Mouse (Mus musculus) frontal cortex, adult (tissue): ENCODE measurements around the gene Kxd1.
A peak's percentile ranks its signal among the peaks of the same experiment; 100 is the strongest.

Source experiments
- ATAC-seq: cut with Nextera tagmentation; 2 replicates; pipeline ENCODE4 v1.9.2; 2017; ENCODE audit warnings: mild to moderate bottlenecking, moderate library complexity, mixed read lengths; ENCODE audit not compliant: low TSS enrichment

The Kxd1 gene

DNA sequence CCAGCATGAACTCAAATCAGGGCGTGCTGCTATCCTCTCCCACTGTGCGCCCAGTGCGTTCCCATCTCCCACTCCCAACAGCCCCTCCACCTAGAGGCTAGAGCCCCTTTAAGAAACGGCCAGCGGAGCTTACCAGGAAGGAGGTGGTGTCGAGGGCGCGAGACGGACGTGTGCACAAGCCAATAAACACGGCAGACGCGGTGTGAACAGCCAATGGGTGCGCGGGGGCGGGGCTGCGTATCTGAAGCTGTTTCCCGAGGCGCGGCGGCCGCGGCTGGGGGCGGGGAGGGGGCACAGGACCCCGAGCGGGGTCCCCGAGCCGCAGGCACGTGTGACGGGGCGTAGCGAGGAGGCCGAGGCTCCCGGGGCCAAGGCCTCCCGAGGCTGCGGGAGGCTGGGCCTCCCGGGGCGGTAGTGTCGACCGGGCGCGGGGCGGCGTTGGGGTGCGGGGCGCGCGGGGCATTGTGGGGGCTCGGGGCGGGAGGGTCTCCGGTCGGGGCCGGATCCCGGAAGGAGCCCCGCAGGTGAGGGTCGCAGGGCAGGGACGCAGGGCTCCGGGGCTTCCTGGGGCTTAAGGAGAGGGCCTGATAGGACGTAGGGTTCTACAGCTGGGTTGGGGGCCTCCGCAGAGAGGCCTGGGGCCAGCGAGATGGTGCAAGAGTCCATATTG, at the start of gene Kxd1, which contains the start of gene Fkbp8:
Gene Kxd1, minus strand, starts transcription at position 445 of the 670 bp plus-strand sequence.
Gene Fkbp8, plus strand, starts transcription at position 213 of the 670 bp plus-strand sequence.
- peak; percentile 86 for ATAC-seq

DNA sequence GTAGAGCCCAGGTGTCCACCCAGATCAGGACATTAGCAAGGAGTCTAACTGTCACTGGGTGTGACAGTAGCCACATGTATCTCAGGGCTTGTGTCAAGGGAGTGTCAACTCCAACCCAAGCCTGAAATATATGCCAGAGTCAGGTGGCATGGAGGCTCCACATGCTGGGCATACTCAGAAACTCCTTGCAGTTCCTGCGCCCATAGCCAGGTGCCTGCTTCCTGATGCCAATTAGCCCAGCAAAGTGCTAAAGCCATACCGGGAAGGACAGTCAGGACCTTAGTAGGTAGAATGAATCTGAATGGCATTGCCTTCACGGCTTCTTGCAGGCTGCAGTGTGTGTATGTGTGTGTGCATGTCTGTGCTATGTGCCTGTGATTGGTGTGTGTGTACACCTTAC, 49.5 kb upstream of the Kxd1 start:
- no peak for ATAC-seq

DNA sequence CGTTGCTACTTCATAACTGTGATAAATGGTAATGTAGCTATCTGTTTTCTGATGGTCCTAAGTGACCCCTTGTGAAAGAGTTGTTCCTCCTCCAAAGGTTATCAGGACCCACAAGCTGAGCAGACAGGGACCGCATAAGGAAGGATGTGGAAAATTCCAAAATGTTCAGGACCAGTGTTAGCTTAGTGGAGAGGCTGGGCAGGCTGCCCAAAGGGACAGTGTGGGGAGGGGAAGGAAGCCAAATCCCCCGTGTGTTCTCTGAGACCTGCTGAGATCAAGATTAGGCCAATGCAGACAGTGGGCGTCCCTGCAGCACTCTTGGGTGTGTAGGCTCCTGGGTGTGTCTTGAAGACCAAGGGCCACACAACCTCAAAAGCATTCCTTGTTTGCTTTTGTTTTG, 47.2 kb upstream of the Kxd1 start:
- 0 out of 2 replicates have a peak, but pooled peaks have one; percentile 21 for ATAC-seq

DNA sequence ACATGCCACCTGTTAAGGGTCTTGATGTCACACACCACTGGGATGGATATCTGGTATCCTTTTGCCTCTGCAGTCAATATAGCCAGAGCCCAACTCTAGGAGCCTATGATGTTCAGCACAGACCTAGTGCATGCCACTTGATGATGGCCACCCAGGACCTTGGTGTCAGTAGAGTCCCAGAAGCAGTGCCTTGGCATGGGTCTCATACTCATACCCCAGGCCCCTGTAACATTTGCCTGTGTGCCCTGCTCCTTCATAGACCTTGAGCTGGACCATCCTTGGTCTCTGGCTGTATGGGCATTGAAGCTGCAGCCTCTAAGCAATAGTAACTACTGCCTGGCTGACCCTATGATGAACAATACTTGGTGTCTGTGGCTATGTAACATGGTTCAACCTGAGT, 46.5 kb upstream of the Kxd1 start:
- ATAC-seq: no peak

DNA sequence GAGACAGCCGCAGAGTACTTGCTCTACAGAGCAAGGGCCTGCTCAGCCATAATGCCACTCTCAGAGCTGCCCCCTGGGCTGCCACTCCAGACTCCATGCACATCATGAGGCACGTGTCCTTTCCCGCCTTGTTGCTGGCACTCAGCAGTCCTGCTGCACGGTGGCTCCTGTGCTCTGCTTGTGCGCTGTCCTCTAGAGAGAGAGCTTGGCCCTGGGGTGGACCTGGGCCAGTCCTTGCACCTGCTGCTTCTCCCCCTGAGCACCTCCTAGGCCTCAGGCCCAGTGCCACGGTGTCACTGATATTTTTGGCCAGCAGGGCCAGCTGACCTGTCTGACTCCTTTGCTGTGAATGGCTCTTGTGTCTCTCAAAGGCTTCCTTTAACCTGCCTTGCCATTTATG, 43.2 kb upstream of the Kxd1 start:
- no peak for ATAC-seq

DNA sequence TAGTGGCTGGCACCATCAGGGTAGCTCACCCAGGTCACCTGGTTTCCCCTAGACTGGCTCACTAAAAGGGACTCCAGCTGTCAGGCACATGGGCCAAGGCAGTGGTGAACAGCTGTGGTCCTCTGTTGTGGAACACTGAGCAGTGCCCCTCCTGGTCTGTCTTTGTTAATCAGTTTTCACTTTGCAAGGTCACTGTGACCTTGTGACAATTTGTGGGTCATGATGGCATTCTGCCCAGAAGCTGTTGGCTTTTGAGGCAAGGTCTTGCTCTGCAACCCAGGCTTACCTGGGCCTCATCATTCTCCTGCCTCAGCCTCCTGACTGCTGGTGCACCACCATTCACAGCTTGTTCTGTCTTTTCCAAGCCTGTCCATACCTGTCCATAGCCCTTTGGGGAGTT, 42.6 kb upstream of the Kxd1 start:
- no peak for ATAC-seq

- no peak for ATAC-seq
These were observed 37.8 kb upstream of the Kxd1 start for GRCm38 (mm10) chr8:70565561-70565960.

DNA sequence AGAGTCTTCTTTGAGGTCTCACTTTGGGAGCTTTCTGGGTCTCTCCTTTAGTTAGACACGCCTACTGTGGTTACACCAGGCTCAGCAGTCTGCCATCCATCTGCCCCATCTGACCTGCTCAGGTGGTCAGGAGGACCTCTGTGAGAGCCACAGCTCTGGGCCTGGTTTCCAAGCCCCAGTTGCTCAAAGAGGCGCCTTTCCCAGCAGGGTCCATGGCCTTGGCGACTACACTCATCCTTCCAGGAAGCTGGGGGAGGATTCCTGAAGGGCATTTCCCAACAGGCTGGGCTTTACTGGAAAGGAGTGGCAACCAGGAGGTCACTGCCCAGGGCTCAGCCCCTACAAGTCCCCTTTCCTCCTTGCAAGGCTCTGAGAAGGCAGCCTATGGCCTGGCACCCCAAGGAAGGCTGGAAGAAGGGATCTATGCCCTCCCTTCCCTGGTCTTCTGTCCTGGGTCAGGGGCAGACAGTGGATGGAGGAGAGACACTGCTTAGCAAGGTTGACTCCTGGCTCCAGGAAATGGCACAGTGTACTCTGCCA, 37.0 kb upstream of the Kxd1 start:
- ATAC-seq: no peak

- ATAC-seq: no peak
These were observed 36.1 kb upstream of the Kxd1 start for GRCm38 (mm10) chr8:70563763-70564387.

DNA sequence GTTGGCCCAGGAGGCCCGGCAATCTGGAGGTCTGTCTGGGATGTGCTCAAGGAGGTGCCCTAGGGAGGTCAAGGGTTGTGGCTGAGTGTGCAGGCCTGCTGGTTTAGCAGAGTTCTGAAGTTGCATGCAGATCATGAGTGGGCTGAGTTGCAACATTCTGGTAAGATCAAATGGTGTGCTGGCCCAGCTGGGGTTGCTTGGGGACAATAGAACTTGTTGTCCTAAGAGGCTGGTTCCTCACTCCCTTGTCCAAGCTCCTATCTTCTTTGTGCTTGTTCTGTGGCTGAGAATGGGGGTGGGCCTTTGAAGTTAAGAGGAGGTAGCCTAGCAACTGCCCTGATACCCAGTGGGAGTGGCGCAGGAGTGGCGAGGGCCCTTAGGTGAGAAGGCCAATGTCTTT, 35.0 kb upstream of the Kxd1 start:
- no peak for ATAC-seq

GRCm38 (mm10) chr8:70561809-70562535, 34.2 kb upstream of the Kxd1 start:
- peak; percentile 48 for ATAC-seq

DNA sequence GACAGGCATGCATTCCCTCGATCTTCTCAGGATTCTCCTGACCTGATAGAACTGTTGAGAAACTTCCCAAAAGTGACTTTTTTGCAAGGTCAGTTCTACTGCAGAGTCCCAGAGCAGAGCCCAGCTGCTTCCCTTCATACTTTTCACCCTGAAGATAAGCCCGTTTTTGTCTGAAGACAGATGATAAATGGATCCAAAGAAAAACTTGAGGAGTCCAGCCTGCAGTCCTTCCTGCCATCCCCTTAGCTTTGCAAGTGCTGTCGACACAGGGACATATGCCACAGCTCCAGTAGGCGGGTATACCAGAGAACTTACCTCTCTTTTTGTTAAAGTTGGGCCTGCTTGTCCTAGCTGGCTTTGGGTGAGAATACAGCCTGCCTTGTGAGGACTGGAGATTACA, 33.6 kb upstream of the Kxd1 start:
- no peak for ATAC-seq

- ATAC-seq: peak; percentile 27; the same call in 1 of the 2 replicates
These were observed 32.8 kb upstream of the Kxd1 start for GRCm38 (mm10) chr8:70560564-70560963.

- ATAC-seq: 0 out of 2 replicates have a peak, but pooled peaks have one; percentile 35
These were observed 32.3 kb upstream of the Kxd1 start for GRCm38 (mm10) chr8:70560096-70560495.

DNA sequence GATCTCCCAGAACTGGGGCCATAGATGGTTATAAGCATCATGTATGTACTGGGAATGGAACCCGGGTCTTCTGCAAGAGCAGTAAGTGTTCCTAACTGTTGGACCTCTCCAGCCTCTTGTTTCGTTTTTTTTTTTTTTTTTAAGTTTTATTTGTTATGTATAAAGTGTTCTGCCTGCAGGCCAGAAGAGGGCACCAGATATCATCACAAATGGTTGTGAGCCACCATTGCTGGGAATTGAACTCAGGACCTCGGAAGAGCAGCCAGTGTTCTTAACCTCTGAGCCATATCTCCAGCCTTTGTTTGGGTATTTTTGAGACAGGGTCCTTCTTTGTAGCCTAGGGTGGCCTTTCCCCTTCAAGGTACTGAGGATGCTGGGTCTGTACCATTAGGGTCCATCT, 31.2 kb upstream of the Kxd1 start:
- ATAC-seq: no peak

- no peak for ATAC-seq
These were observed 30.6 kb upstream of the Kxd1 start for GRCm38 (mm10) chr8:70558334-70558733.

DNA sequence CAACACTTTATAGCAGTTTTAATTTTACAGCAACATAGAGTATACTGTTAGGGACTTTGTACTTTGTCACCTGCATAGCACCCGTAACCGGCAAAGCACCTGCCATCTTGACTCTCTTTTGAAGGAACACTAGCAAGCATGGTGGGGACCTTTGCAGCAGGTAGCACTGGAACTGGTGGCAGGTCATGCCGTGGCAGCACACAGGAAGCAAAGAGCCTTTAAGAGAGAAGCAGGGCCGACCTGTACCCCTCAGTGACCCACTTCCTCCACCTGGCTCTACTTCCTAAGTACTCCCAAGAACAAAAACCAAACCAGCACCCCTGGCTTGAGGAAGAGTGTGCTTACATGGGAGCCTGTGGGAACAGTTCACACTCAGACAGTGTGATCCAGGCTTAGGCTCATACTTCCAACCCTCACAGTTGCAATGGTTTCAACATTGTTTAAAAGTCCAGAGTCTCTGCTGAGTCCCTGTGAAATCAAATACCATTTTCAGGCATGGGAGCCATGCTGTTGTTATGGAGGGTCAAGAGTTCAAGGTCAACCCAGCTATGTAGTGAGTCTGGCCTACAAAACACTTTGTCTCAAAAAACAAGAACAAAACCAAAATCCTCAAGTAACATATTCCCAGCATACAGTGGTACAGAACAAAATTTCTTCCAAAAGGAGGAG, 27.5 kb upstream of the Kxd1 start:
- ATAC-seq: no peak

GRCm38 (mm10) chr8:70553740-70554139, 26.0 kb upstream of the Kxd1 start:
- ATAC-seq: 0 out of 2 replicates have a peak, but pooled peaks have one; percentile 14

GRCm38 (mm10) chr8:70552836-70553235, 25.1 kb upstream of the Kxd1 start:
- 0 out of 2 replicates have a peak, but pooled peaks have one; percentile 20 for ATAC-seq

GRCm38 (mm10) chr8:70551558-70552161, 23.9 kb upstream of the Kxd1 start:
- peak; percentile 60; the same call in 1 of the 2 replicates for ATAC-seq

DNA sequence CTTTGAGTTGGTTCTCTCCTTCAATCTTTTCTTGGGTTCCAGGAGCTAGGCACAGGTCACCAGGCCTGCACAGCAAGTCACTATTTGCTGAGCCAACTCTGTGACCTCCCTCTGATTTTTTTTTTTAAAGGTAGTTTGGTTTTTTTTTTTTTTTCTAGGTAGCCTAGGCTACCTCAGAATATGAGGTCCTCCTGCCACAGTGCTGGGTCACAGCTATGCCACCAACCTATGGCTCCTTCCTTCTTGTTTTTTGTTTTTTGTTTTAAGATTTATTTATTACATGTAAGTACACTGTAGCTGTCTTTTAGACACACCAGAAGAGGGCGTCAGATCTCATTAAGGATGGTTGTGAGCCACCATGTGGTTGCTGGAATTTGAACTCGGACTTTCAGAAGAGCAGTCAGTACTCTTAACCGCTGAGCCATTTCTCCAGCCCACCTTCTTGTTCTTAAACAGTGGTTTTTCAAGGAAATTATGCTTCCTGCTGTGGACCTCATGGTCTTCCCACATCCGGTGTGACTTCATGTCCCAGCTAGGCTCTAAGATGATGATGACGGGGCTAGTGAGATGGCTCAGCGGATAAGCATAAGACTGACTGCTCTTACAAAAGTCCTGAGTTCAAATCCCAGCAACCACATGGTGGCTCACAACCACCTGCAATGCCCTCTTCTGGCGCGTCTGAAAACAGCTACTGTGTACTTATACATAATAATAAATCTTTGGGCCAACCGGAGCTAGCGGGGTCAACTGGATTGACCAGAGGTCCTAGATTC, 21.8 kb upstream of the Kxd1 start:
- no peak for ATAC-seq
